Mouse (Mus musculus) forebrain, embryonic 10.5 days (tissue): ENCODE measurements around the gene Lasp1. TPM values are rescaled to one million over a fixed set of nuclear protein-coding genes. Genes with fewer than 3 reads are reported as not detected.

Experiments
- DNase-seq: peaks from one replicate; pipeline ENCODE4 v3.0.0-alpha.2; 2017; ENCODE audit warnings: low spot score; ENCODE audit errors: extremely low spot score
- H3K27ac ChIP-seq: fragments of 300-500 bp; sonication (generic); 2 replicates; pipeline ENCODE4 v1.5.1; 2016; ENCODE audit warnings: mild to moderate bottlenecking
- H3K27me3 ChIP-seq: fragments of 300-500 bp; sonication (generic); 2 replicates; pipeline ENCODE4 v1.6.1; 2016; ENCODE audit warnings: mild to moderate bottlenecking; ENCODE audit not compliant: poor library complexity, severe bottlenecking
- H3K36me3 ChIP-seq: fragments of 300-500 bp; sonication (generic); replicated peaks from 2 replicates; pipeline ENCODE4 v1.6.1; 2016; ENCODE audit warnings: mild to moderate bottlenecking, moderate library complexity
- H3K4me1 ChIP-seq: fragments of 300-500 bp; sonication (generic); 2 replicates; pipeline ENCODE4 v1.6.1; 2016
- H3K4me3 ChIP-seq: fragments of 300-500 bp; sonication (generic); 2 replicates; pipeline ENCODE4 v1.5.1; 2016; ENCODE audit warnings: mild to moderate bottlenecking, moderate library complexity
- H3K9me3 ChIP-seq: fragments of 300-500 bp; sonication (generic); 2 replicates; pipeline ENCODE4 v1.6.1; 2016; ENCODE audit warnings: mild to moderate bottlenecking, moderate library complexity
- WGBS: fragments of 180-500 bp; shearing (Covaris S2); methylation state at CpG from one replicate; pipeline ENCODE4 v1.1.7; 2016; 5-methylcytosine and 5-hydroxymethylcytosine counted together
- polyA plus RNA-seq: library from polyadenylated mRNA; unstranded; fragments of >200 nt; fragmentation: Nextera tagmentation; extraction: Ambion mirVana; gene quantifications from 2 replicates; pipeline ENCODE4 v1.2.1, GENCODE M21; 2016

Lasp1 gene
- polyA plus RNA-seq, 1 experiment from 2014 or later = 85.5 TPM

- H3K27ac ChIP-seq = no peak overlapping the region
- no peaks in the 10 kb centered on the region for H3K36me3 ChIP-seq
- no peaks in the 10 kb centered on the region for H3K4me1 ChIP-seq
- 82% methylated on average over 2 of the region's 2 CpGs for WGBS
- no peak overlapping the region for H3K4me3 ChIP-seq
- no peaks in the 10 kb centered on the region for H3K9me3 ChIP-seq
- no peaks in the 10 kb centered on the region for H3K27me3 ChIP-seq
- no peak for DNase-seq
Observed at GRCm38 (mm10) chr11:97877341-97877740, 78.5 kb downstream of the Lasp1 start.

DNA sequence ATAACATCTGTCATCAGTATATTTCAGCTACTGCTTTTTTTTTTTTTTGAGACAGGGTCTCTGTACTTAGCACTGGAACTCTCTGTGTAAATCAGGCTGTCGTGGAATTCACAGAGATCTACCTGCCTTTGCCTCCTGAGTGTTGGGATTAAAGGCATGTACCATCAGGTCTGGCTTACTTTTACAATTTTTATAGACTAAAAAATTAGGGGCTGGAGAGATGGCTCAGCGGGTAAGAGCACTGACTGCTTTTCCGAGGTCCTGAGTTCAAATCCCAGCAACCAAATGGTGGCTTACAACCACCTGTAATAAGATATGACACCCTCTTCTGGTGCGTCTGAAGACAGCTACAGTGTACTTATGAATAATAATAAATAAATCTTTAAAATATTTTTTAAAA is 81.6 kb downstream of the Lasp1 start:
- Histone ChIP-seq H3K9me3 (no peaks in the 10 kb centered on the region), H3K4me1 (peaks cover 6% of the 10 kb centered on the region), H3K4me3 (no peak overlapping the region), H3K27ac (no peak overlapping the region), H3K36me3 (no peaks in the 10 kb centered on the region), H3K27me3 (no peaks in the 10 kb centered on the region)
- DNase-seq = no peak
- WGBS = 95% methylated on average over 4 of the region's 4 CpGs

DNA sequence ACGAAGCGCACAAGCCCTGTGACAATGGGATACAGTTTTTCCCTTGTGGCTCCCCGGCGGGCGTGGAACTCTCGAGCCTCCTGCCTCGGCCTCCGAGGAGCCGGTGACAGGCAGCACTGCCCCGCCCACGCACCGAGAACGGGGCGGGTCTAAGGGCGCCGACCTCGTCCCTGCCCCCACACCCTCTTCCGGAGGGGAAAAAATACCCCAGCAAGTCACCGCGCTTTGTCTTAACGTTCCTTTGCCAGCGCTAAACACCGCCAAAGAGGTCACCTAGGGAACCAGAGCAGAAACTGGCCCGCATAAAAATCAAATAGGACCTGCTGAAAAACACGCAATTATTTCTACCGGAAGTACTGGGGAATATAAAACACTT is 84.7 kb downstream of the Lasp1 start:
- H3K4me3 ChIP-seq = peak overlapping the region; percentile 68
- no peaks in the 10 kb centered on the region for H3K9me3 ChIP-seq
- 7% methylated on average over 26 of the region's 26 CpGs for WGBS

GRCm38 (mm10) chr11:97883918-97884600 is 85.3 kb downstream of the Lasp1 start, which contains the start of gene Fbxo47:
TSS of gene Fbxo47 (minus strand) at chr11:97884154.
- peak within 1 kb of the TSS; percentile 68 for H3K4me3 ChIP-seq
- DNase-seq = peak; percentile 96
- no peaks in the 10 kb centered on the region for H3K36me3 ChIP-seq
- H3K27ac ChIP-seq = peak within 1 kb of the TSS; percentile 91
- no peaks in the 10 kb centered on the region for H3K9me3 ChIP-seq
- peaks cover 6% of the 10 kb centered on the region for H3K4me1 ChIP-seq
- H3K27me3 ChIP-seq = no peaks in the 10 kb centered on the region
- under 1% methylated on average over 37 of the region's 37 CpGs for WGBS

More for the DNA sequence above, 84.7 kb downstream of the Lasp1 start:
- peaks cover 6% of the 10 kb centered on the region for H3K4me1 ChIP-seq
- peak; percentile 75 for DNase-seq
- no peaks in the 10 kb centered on the region for H3K36me3 ChIP-seq
- H3K27ac ChIP-seq = peak overlapping the region; percentile 91
- H3K27me3 ChIP-seq = no peaks in the 10 kb centered on the region

DNA sequence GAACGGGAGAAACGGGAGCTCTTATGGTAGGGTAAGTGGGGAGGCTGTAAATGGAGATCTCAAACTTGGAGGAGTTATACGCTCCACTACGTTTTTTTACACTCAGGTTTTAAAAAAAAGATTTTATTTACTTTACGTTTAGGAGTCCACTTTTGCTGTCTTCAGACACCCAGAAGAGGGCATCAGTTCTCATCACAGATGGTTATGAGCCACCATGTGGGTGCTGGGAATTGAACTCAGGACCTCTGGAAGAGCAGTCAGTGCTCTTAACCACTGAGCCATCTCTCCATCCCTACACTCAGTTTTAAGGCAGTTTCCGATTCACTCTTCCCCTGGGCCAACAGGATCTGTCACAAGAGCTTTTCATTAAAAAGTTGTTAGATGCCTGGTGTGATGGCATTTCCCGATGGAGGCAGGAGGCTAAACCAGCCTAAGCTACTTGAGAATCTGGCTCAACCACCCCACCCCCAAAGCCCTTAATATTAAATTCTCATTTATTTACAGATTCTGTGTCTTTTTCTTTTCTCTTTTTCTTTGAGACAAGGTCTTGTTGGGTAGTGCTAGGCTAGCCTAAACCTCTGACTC is 85.9 kb downstream of the Lasp1 start:
- no peaks in the 10 kb centered on the region for H3K36me3 ChIP-seq
- peaks cover 6% of the 10 kb centered on the region for H3K4me1 ChIP-seq
- peak overlapping the region; percentile 68 for H3K4me3 ChIP-seq
- H3K9me3 ChIP-seq = no peaks in the 10 kb centered on the region
- H3K27me3 ChIP-seq = no peaks in the 10 kb centered on the region
- 30% methylated on average over 7 of the region's 7 CpGs for WGBS
- DNase-seq = no peak
- H3K27ac ChIP-seq = peak overlapping the region; percentile 91

DNA sequence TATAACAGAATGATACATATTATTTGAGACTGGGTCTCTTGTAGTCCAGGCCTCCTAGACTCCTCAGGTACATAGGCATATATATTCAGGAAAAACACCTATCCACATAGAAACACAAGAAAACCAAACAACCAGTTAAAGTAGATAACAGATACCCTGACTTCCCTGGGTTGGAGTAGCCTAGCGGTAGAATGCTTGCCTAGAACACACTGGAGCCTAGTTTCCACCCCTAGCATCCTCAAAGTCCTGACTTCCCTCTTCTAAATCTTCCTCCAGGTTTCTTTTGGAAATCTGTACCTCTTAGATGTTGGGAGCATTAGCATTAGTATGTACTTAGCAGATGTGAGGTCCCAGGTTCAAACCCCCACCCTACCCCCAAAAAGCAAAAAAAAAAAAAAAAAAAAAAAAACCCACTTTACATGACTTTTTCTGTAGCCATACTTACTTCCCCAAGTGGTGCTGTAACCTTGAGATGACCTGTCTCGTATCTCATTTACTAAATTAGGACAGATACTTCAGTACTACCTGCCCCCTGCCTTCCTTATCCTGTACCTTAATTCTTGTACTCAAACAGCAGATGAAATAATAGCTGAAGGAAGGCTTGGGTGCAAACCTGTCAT is 86.6 kb downstream of the Lasp1 start:
- Histone ChIP-seq H3K9me3 (no peaks in the 10 kb centered on the region), H3K4me1 (peaks cover 6% of the 10 kb centered on the region), H3K36me3 (no peaks in the 10 kb centered on the region), H3K4me3 (peak overlapping the region; percentile 68; the same call in 1 of the 2 replicates), H3K27ac (0 out of 2 replicates have a peak overlapping the region, but pooled peaks have one; percentile 91), H3K27me3 (no peaks in the 10 kb centered on the region)
- DNase-seq = no peak
- 93% methylated on average over 2 of the region's 2 CpGs for WGBS

Other genes with a start within 250 kb of the Lasp1 start
- gene Srcin1, start 222.8 kb upstream of the Lasp1 start, polyA plus RNA-seq = 0.91 and 1.1 TPM in 2 replicates
- 11.4 and 11.6 TPM in 2 replicates for gene Epop, start 169.3 kb upstream of the Lasp1 start, polyA plus RNA-seq
- gene Mllt6, start 135.6 kb upstream of the Lasp1 start, polyA plus RNA-seq = 1.5 and 2.5 TPM in 2 replicates
- 17.0 and 21.7 TPM in 2 replicates for gene Cisd3, start 113.2 kb upstream of the Lasp1 start, polyA plus RNA-seq
- 18.4 and 20.9 TPM in 2 replicates for gene Pcgf2, start 98.5 kb upstream of the Lasp1 start, polyA plus RNA-seq
- gene Psmb3, start 95.6 kb upstream of the Lasp1 start, polyA plus RNA-seq = 627 and 634 TPM in 2 replicates
- gene Pip4k2b, start 54.3 kb upstream of the Lasp1 start, polyA plus RNA-seq = 1.3 and 2.1 TPM in 2 replicates
- gene Cwc25, start 32.4 kb upstream of the Lasp1 start, polyA plus RNA-seq = 20.3 and 22.0 TPM in 2 replicates
- gene 1700001P01Rik, start 23.1 kb upstream of the Lasp1 start, polyA plus RNA-seq = 0.73 TPM in 1 of 2 replicates, not detected in the other
- gene Rpl23, start 16.6 kb upstream of the Lasp1 start, polyA plus RNA-seq = 449 and 492 TPM in 2 replicates
- 13.3 and 15.9 TPM in 2 replicates for gene B230217C12Rik, start 41.8 kb downstream of the Lasp1 start, polyA plus RNA-seq
- gene Fbxo47, start 85.2 kb downstream of the Lasp1 start, polyA plus RNA-seq = 0.64 and 0.91 TPM in 2 replicates
- 0.11 and 0.16 TPM in 2 replicates for gene Plxdc1, start 187.4 kb downstream of the Lasp1 start, polyA plus RNA-seq
- gene Arl5c, start 197.2 kb downstream of the Lasp1 start, polyA plus RNA-seq = 15.2 and 17.6 TPM in 2 replicates
- gene Cacnb1, start 224.0 kb downstream of the Lasp1 start, polyA plus RNA-seq = 5.3 and 6.0 TPM in 2 replicates
- 1,192 and 1,195 TPM in 2 replicates for gene Rpl19, start 227.7 kb downstream of the Lasp1 start, polyA plus RNA-seq